Comparison of ENCODE assay signal across 8 mouse cellular contexts in genomic region chr14:75863549-75864409, GRCm38 (mm10). TPM values are rescaled to one million over a fixed set of nuclear protein-coding genes. Genes with fewer than 3 reads are reported as not detected.
DNase-seq lines count a peak whose midpoint lies in the region; ATAC-seq and TF ChIP-seq lines count a peak whose summit lies in the region.

No protein-coding gene starts in this region.

- TF ChIP-seq POLR2A in liver, adult 2 months (IDR thresholded peaks at IDR 0.05; ENCODE audit: extremely low read depth, insufficient read depth, low read length): no peak

- intact Hi-C loops in left cerebral cortex, postnatal 4 days (cut with DNase I): no loop called here

- peaks cover 9% of the 10 kb centered on the region for H3K4me1 ChIP-seq in hindbrain, embryonic 13.5 days (replicated peaks)
- no peaks in the 10 kb centered on the region for H3K4me1 ChIP-seq in liver, adult 2 months (ENCODE audit: control insufficient read depth, insufficient read depth, low read length)

- H3K27ac ChIP-seq in hindbrain, embryonic 13.5 days: peak overlapping the region; percentile 60; the same call in 1 of the 2 replicates
- peak overlapping the region; percentile 46; the same call in 1 of the 2 replicates for H3K27ac ChIP-seq in liver, adult 2 months (replicated peaks; ENCODE audit: insufficient read depth, low read depth, low read length)

- peaks cover 9% of the 10 kb centered on the region; the same call in 1 of the 2 replicates for H3K27me3 ChIP-seq in hindbrain, embryonic 13.5 days
- no peaks in the 10 kb centered on the region for H3K27me3 ChIP-seq in liver, adult 2 months (ENCODE audit: control insufficient read depth, insufficient read depth, low read length)

- no peaks in the 10 kb centered on the region for H3K9me3 ChIP-seq in hindbrain, embryonic 13.5 days

- no peaks in the 10 kb centered on the region for H3K79me2 ChIP-seq in liver, adult 2 months (ENCODE audit: control insufficient read depth, insufficient read depth, low read length)

- H3K9ac ChIP-seq in hindbrain, embryonic 13.5 days: no peak overlapping the region
- H3K9ac ChIP-seq in liver, adult 2 months (ENCODE audit: low read depth, low read length): no peak overlapping the region

- H3K36me3 ChIP-seq in hindbrain, embryonic 13.5 days: peaks cover 4% of the 10 kb centered on the region
- H3K36me3 ChIP-seq in liver, adult 2 months (ENCODE audit: control insufficient read depth, insufficient read depth, low read length): no peaks in the 10 kb centered on the region

- no peak overlapping the region for H3K4me2 ChIP-seq in hindbrain, embryonic 13.5 days

- no peak for TF ChIP-seq CTCF in liver, adult 2 months (IDR thresholded peaks at IDR 0.05; ENCODE audit: low read depth, low read length)

- DNase-seq in right cerebral cortex, postnatal 10 days (ENCODE audit: low spot score in 2 of 2): peak; percentile 44 to 60
- DNase-seq in right cerebral cortex, postnatal 4 days: no peak
- DNase-seq in gastrocnemius, adult 18-20 months (ENCODE audit: low spot score): peak; percentile 70
- DNase-seq in liver, adult 2 months (ENCODE audit: extremely low read depth, low read depth, low spot score): peak; percentile 46
- DNase-seq in monocyte, adult 2 months (ENCODE audit: low read depth in 1 of 2, low spot score in 2 of 2): peak; percentile 63 to 77
- DNase-seq in c-Kit-positive CD71-positive TER-119-positive erythroid progenitor cells, embryonic 14.5 days (ENCODE audit: low spot score): no peak
- no peak for DNase-seq in left cerebral cortex, postnatal 4 days

- 5% methylated on average over 7 of the region's 7 CpGs for WGBS in hindbrain, embryonic 13.5 days
- 45% methylated on average over 7 of the region's 7 CpGs for WGBS in liver, adult 2 months

- ATAC-seq in hindbrain, embryonic 13.5 days (ENCODE audit: low FRiP score): peak; percentile 78

- no peak overlapping the region for H3K4me3 ChIP-seq in hindbrain, embryonic 13.5 days
- H3K4me3 ChIP-seq in liver, adult 2 months (ENCODE audit: insufficient read depth, low read depth, low read length): no peak overlapping the region

RNA-seq across cellular contexts. Expression of gene Tpt1, which starts 18.9 kb away (rescaled TPM):
- 1,000 to 10,000 TPM; 3,564 to 3,853 TPM for total RNA-seq in gastrocnemius, adult 18-20 months (2021)
- polyA plus RNA-seq in hindbrain, embryonic 13.5 days (2015; fragmentation: Nextera tagmentation; extraction: Ambion mirVana): 884 and 886 TPM in 2 replicates
- 1,382 and 1,429 TPM in 2 replicates for total RNA-seq in liver, adult 2 months (2014; rRNA removed)
- polyA plus RNA-seq in liver, adult 2 months (2012; rRNA removed): 1,392 and 1,422 TPM in 2 replicates
- total RNA-seq in left cerebral cortex, postnatal 4 days (2021): 1,000 to 10,000 TPM; 1,734 to 1,903 TPM

Comparison
In these comparisons a context has a peak if more than half of its experiments do, and no peak if none do; other contexts are left out.
1. DNase-seq: peak in right cerebral cortex, postnatal 10 days (2 of 2), gastrocnemius, adult 18-20 months (single experiment), liver, adult 2 months (single experiment) and monocyte, adult 2 months (2 of 2); none in right cerebral cortex, postnatal 4 days (single experiment), c-Kit-positive CD71-positive TER-119-positive erythroid progenitor cells, embryonic 14.5 days (single experiment) and left cerebral cortex, postnatal 4 days (single experiment).